Mouse (Mus musculus): ENCODE results near the gene Bahd1. TPM values are rescaled to one million over a fixed set of nuclear protein-coding genes. Genes with fewer than 3 reads are reported as not detected.

The Bahd1 gene
- polyA plus RNA-seq, 1 experiment from 2014 or later, result 1.2 TPM

DNA sequence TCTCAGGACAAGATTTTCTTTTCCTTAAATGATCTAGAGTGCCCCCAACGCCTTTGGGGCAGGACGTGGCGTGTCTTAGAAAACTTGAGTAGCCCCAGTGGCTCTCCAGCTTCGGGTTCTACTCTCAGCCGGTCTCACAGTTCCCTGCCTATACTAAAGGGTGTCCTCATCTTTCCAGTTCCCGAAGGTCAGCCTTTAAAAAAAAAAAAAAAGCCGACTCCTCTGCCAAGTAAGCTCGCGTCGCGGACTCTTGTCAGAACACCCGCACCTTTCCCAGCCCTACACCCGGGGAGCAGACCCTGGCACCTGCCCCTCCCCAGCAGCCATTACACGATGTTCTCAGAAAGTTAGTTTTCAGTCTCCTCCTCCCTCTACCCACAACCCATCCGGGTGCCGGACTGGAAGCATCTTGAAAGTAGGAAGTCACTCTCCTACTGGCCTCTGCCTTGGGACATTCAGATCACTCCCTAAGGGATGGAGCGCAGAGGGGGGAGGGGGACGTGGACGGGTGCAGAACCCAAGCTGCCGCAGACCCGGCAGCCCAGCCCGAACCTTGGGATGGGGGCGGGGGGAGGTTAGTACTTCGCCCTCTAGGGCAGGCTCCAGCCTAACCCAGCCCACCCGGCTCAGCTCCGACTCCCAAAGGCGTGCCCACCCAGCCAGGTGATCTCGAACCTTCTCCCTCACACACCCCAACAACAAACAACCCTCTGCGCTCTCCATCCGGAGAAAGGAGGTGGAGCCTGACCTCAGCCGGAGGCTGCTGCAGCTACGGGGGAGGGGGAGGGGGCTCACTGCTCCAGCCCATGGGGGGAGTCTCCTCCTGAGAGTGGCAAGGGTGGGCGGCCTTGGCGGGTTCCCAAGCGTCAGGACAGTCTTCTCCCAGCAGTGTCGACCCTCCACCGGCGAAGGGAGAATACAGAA, 3.9 kb upstream of the Bahd1 start:
- H3K27ac ChIP-seq (ENCODE audit: low read depth, low read length), result no peak overlapping the region
- peak overlapping the region; percentile 88 for H3K4me2 ChIP-seq (replicated peaks; ENCODE audit: low read depth, low read length)
- H3K4me1 ChIP-seq (ENCODE audit: control insufficient read depth, insufficient read depth, low read length), result peaks cover 21% of the 10 kb centered on the region
- H3K9ac ChIP-seq (ENCODE audit: low read depth, low read length), result peak overlapping the region; percentile 23; the same call in 1 of the 2 replicates
- peak; percentile 15; the same call in 1 of the 2 replicates for ATAC-seq (ENCODE audit: low FRiP score, low TSS enrichment)
- H3K27me3 ChIP-seq (ENCODE audit: control insufficient read depth, insufficient read depth, low read length), result peaks cover 74% of the 10 kb centered on the region
- H3K4me3 ChIP-seq (ENCODE audit: low read length), result peak overlapping the region; percentile 48
- WGBS, result 2% methylated on average over 38 of the region's 38 CpGs
- H3K9me3 ChIP-seq (ENCODE audit: control insufficient read depth, low read length), result no peaks in the 10 kb centered on the region
- no peaks in the 10 kb centered on the region for H3K36me3 ChIP-seq (ENCODE audit: control insufficient read depth, insufficient read depth, low read length)

DNA sequence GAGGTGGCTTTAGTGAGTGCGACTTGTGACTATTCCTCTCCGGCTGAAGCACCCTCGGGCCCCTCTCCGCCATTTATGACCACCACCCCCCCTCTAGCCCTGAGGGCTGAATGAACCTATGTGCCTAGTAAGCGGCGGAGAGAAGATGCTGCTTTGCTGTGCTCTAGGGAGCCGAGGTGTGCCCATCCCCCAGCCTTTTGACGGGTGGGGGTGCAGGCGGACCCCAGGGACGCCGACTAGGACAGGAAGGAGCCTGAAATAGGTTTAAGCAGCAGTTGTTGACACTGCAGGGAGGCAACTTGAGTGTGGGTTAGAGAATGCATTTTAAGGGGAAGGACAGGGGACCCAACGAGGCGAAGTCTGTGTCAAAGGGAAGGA, 3.3 kb upstream of the Bahd1 start:
- H3K4me1 ChIP-seq (ENCODE audit: control insufficient read depth, insufficient read depth, low read length), result peaks cover 21% of the 10 kb centered on the region
- H3K36me3 ChIP-seq (ENCODE audit: control insufficient read depth, insufficient read depth, low read length), result no peaks in the 10 kb centered on the region
- H3K27me3 ChIP-seq (ENCODE audit: control insufficient read depth, insufficient read depth, low read length), result peaks cover 73% of the 10 kb centered on the region
- H3K9me3 ChIP-seq (ENCODE audit: control insufficient read depth, low read length), result no peaks in the 10 kb centered on the region
- ATAC-seq (ENCODE audit: low FRiP score, low TSS enrichment), result no peak
- H3K4me2 ChIP-seq (replicated peaks; ENCODE audit: low read depth, low read length), result peak overlapping the region; percentile 88
- under 1% methylated on average over 13 of the region's 13 CpGs for WGBS
- no peak overlapping the region for H3K9ac ChIP-seq (ENCODE audit: low read depth, low read length)
- peak overlapping the region; percentile 48 for H3K4me3 ChIP-seq (ENCODE audit: low read length)
- H3K27ac ChIP-seq (ENCODE audit: low read depth, low read length), result no peak overlapping the region

DNA sequence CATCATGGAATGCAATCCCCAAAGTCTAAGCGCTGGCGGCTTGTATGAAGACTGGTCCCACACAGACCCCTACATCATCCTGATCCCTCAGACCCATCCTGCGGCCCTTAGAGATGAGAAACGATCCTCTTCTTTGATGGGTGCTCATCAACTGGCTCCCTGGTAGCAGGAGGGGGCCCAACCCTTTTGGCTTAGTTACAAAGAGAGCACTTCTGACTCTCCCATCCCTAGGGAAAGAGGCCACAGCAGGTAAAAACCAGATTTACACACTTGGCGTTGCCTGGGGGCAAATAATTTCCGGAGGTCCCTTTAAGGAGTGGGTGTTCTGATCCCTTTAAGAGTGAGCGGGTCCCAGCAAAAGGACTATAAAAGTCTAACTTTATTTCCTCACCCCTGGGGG, 2.8 kb upstream of the Bahd1 start:
- Histone ChIP-seq H3K4me2 (replicated peaks; ENCODE audit: low read depth, low read length) (peak overlapping the region; percentile 88; the same call in 1 of the 2 replicates), H3K9ac (ENCODE audit: low read depth, low read length) (no peak overlapping the region), H3K4me3 (ENCODE audit: low read length) (peak overlapping the region; percentile 48; the same call in 1 of the 2 replicates), H3K9me3 (ENCODE audit: control insufficient read depth, low read length) (no peaks in the 10 kb centered on the region), H3K27ac (ENCODE audit: low read depth, low read length) (no peak overlapping the region), H3K27me3 (ENCODE audit: control insufficient read depth, insufficient read depth, low read length) (peaks cover 69% of the 10 kb centered on the region), H3K36me3 (ENCODE audit: control insufficient read depth, insufficient read depth, low read length) (no peaks in the 10 kb centered on the region), H3K4me1 (ENCODE audit: control insufficient read depth, insufficient read depth, low read length) (peaks cover 21% of the 10 kb centered on the region)
- no peak for ATAC-seq (ENCODE audit: low FRiP score, low TSS enrichment)
- 1% methylated on average over 7 of the region's 7 CpGs for WGBS

DNA sequence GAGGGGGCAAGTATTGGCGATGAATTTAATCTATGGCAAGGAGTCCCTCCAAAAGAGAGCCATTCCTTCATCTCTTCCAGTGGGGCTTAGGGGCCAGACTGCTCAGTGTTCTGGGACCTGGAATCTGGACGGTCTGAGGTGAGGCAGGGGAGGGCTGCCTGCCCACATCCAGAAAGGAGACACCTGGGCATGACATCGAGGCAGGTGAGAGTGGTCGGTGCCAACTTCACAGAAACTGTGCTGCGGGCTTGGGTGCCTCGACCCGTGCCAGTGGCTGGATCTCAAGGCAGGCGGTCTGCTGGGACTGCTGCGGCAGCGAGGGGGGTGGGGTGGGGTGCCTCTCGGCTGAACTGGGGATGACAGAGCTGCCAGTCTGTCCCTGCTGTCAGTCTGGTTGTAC, 2.4 kb upstream of the Bahd1 start:
- H3K27ac ChIP-seq (ENCODE audit: low read depth, low read length), result no peak overlapping the region
- peaks cover 21% of the 10 kb centered on the region for H3K4me1 ChIP-seq (ENCODE audit: control insufficient read depth, insufficient read depth, low read length)
- no peaks in the 10 kb centered on the region for H3K9me3 ChIP-seq (ENCODE audit: control insufficient read depth, low read length)
- H3K36me3 ChIP-seq (ENCODE audit: control insufficient read depth, insufficient read depth, low read length), result no peaks in the 10 kb centered on the region
- H3K9ac ChIP-seq (ENCODE audit: low read depth, low read length), result no peak overlapping the region
- no peak for ATAC-seq (ENCODE audit: low FRiP score, low TSS enrichment)
- H3K4me2 ChIP-seq (replicated peaks; ENCODE audit: low read depth, low read length), result no peak overlapping the region
- peaks cover 69% of the 10 kb centered on the region for H3K27me3 ChIP-seq (ENCODE audit: control insufficient read depth, insufficient read depth, low read length)
- 2% methylated on average over 11 of the region's 11 CpGs for whole genome bisulfite sequencing
- H3K4me3 ChIP-seq (ENCODE audit: low read length), result no peak overlapping the region

DNA sequence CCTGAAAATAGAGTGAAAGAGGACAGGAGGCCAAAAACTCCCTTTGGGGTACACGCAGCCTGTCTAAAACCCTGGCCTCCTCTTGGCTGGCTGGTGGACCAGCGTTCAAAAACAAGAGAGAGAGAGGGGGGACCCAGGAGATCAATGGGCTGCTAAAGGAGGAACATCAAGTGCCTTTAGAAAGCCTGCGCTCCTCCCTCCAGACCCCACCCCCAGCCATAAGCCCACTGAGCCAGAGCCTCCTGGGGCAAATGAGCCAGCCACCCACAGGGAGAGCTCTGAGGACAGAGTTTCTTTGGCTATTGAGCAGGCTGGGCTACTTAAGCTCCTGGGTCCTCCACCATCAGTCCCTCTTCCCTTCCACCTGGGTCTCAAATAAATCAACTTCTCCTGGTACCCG, 1.4 kb upstream of the Bahd1 start:
- no peak for ATAC-seq (ENCODE audit: low FRiP score, low TSS enrichment)
- no peak overlapping the region for H3K27ac ChIP-seq (ENCODE audit: low read depth, low read length)
- WGBS, result 2% methylated on average over 4 of the region's 4 CpGs
- H3K4me2 ChIP-seq (replicated peaks; ENCODE audit: low read depth, low read length), result no peak overlapping the region
- H3K36me3 ChIP-seq (ENCODE audit: control insufficient read depth, insufficient read depth, low read length), result no peaks in the 10 kb centered on the region
- no peak overlapping the region for H3K9ac ChIP-seq (ENCODE audit: low read depth, low read length)
- no peak overlapping the region for H3K4me3 ChIP-seq (ENCODE audit: low read length)
- no peaks in the 10 kb centered on the region for H3K9me3 ChIP-seq (ENCODE audit: control insufficient read depth, low read length)
- H3K27me3 ChIP-seq (ENCODE audit: control insufficient read depth, insufficient read depth, low read length), result peaks cover 65% of the 10 kb centered on the region
- peaks cover 26% of the 10 kb centered on the region for H3K4me1 ChIP-seq (ENCODE audit: control insufficient read depth, insufficient read depth, low read length)

DNA sequence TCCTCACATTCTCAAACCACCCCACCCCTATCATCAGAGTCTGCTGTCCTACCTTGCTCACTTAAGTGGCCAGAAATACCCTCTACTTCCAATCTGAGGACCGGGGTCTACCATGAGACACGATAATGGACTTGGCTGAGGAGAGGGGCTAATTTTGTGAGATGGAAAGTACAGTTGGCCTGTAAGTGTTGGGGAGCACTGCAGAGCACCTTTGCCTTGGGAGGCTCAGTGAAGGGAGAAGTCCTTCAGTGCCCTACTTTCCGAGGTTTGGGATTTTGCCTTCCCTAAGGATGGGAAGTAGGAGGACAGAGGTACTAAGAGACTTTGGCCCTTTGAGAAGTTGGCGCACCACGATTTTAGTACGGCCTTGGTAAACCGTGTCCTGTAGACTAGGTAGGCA, 871 bp upstream of the Bahd1 start:
- Histone ChIP-seq H3K27ac (ENCODE audit: low read depth, low read length) (no peak overlapping the region), H3K4me2 (replicated peaks; ENCODE audit: low read depth, low read length) (no peak overlapping the region), H3K27me3 (ENCODE audit: control insufficient read depth, insufficient read depth, low read length) (peaks cover 60% of the 10 kb centered on the region), H3K9ac (ENCODE audit: low read depth, low read length) (no peak overlapping the region), H3K36me3 (ENCODE audit: control insufficient read depth, insufficient read depth, low read length) (no peaks in the 10 kb centered on the region), H3K4me3 (ENCODE audit: low read length) (no peak overlapping the region), H3K4me1 (ENCODE audit: control insufficient read depth, insufficient read depth, low read length) (peaks cover 26% of the 10 kb centered on the region), H3K9me3 (ENCODE audit: control insufficient read depth, low read length) (no peaks in the 10 kb centered on the region)
- ATAC-seq (ENCODE audit: low FRiP score, low TSS enrichment), result no peak
- WGBS, result 7% methylated on average over 7 of the region's 7 CpGs

DNA sequence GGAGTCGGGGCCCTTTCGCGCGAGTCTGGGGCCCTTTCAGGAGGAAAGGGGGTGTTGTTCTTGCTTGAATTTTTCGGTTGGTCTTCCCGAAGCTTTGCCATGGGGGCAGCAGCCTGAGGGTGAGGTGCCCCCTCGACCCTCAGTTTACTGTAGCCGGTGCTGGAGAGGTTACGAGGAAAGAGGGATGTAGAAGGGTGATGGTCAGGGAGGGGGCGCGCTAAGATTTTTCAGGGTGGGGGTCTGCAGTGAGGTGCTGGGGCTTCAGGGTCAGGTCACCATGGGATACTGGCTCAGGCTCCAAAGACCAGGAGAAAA, 606 bp downstream of the Bahd1 start:
- Histone ChIP-seq H3K36me3 (ENCODE audit: control insufficient read depth, insufficient read depth, low read length) (no peaks in the 10 kb centered on the region), H3K9me3 (ENCODE audit: control insufficient read depth, low read length) (no peaks in the 10 kb centered on the region), H3K4me3 (ENCODE audit: low read length) (peak overlapping the region; percentile 64), H3K27me3 (ENCODE audit: control insufficient read depth, insufficient read depth, low read length) (peaks cover 47% of the 10 kb centered on the region), H3K4me2 (replicated peaks; ENCODE audit: low read depth, low read length) (peak overlapping the region; percentile 99), H3K4me1 (ENCODE audit: control insufficient read depth, insufficient read depth, low read length) (peaks cover 26% of the 10 kb centered on the region), H3K9ac (ENCODE audit: low read depth, low read length) (peak overlapping the region; percentile 47; the same call in 1 of the 2 replicates), H3K27ac (ENCODE audit: low read depth, low read length) (no peak overlapping the region)
- 0% methylated on average over 11 of the region's 11 CpGs for WGBS
- ATAC-seq (ENCODE audit: low FRiP score, low TSS enrichment), result no peak

DNA sequence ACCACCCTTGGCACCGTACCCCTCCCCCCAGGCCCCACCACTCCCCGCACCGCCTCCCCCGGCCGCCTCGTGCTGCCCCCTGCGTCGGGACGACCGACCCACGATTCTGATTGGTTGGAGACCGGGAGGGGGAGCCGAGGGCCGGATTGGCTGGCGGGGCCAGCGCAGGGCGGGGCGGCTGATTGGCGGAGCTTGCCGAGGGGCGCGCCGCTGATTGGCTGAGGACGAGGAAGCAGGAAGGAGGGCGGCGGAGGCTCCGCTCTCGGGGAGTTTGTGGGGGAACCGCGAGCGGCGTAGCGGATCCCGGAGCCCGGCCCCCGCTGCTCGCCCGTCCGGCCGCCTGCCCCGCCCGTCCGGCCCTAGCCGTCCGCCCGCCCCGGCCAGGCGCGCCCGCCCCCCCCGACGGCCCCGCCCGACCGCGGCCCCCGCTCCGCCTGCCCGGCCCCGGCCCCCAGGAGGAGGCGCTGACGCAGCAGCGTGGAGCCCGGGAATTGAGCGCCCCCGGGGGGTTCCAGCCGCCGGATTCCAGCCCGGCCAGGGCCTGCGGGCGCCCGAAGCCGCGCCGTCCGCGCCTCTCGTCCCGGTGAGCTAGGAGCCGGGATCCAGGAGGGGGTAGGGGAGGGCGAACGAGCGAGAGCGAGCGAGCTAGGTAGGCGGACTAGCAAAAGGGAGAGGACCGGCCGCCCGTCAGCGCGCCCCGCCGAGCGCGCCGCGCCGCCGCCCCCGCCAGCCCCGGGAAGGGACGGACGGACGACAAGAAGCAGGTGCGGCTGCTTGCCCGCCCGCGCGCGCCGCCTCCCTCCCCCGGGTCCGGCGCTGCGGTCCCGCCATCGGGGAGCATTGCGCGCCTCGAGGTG, 1.2 kb downstream of the Bahd1 start:
- no peaks in the 10 kb centered on the region for H3K36me3 ChIP-seq (ENCODE audit: control insufficient read depth, insufficient read depth, low read length)
- WGBS, result 3% methylated on average over 68 of the region's 120 CpGs
- H3K4me2 ChIP-seq (replicated peaks; ENCODE audit: low read depth, low read length), result peak overlapping the region; percentile 99
- peak overlapping the region; percentile 78 for H3K9ac ChIP-seq (ENCODE audit: low read depth, low read length)
- peak; percentile 90 for ATAC-seq (ENCODE audit: low FRiP score, low TSS enrichment)
- peak overlapping the region; percentile 64 for H3K4me3 ChIP-seq (ENCODE audit: low read length)
- H3K27me3 ChIP-seq (ENCODE audit: control insufficient read depth, insufficient read depth, low read length), result peaks cover 42% of the 10 kb centered on the region
- peaks cover 26% of the 10 kb centered on the region for H3K4me1 ChIP-seq (ENCODE audit: control insufficient read depth, insufficient read depth, low read length)
- peak overlapping the region; percentile 6; the same call in 1 of the 2 replicates for H3K27ac ChIP-seq (ENCODE audit: low read depth, low read length)
- no peaks in the 10 kb centered on the region for H3K9me3 ChIP-seq (ENCODE audit: control insufficient read depth, low read length)

All from kidney, embryonic 14.5 days (tissue).